Mouse (Mus musculus) midbrain, embryonic 12.5 days (tissue): ENCODE results near the gene 4930469K13Rik. TPM values are rescaled to one million over a fixed set of nuclear protein-coding genes. Genes with fewer than 3 reads are reported as not detected.
"Not testable (repeated sequence)": the region's sequence is repeated elsewhere in the genome, so short reads cannot be mapped to it uniquely, and the experiment has no call there.

ENCODE experiments used
- ATAC-seq: fragments of 200-750 bp; cut with Nextera tagmentation; 2 replicates; pipeline ENCODE4 v1.8.0; 2017; ENCODE audit warnings: low read depth, moderate TSS enrichment, moderate library complexity; ENCODE audit not compliant: low FRiP score
- H3K27ac ChIP-seq: fragments of 300-500 bp; sonication (generic); replicated peaks from 2 replicates; pipeline ENCODE4 v1.5.1; 2016; ENCODE audit warnings: mild to moderate bottlenecking
- H3K27me3 ChIP-seq: fragments of 300-500 bp; sonication (generic); 2 replicates; pipeline ENCODE4 v1.6.1; 2016; ENCODE audit warnings: mild to moderate bottlenecking
- H3K36me3 ChIP-seq: fragments of 300-500 bp; sonication (generic); 2 replicates; pipeline ENCODE4 v1.6.1; 2016
- H3K4me1 ChIP-seq: fragments of 300-500 bp; sonication (generic); 2 replicates; pipeline ENCODE4 v1.6.1; 2016
- H3K4me2 ChIP-seq: fragments of 300-500 bp; sonication (generic); replicated peaks from 2 replicates; pipeline ENCODE4 v1.6.1; 2016; ENCODE audit warnings: mild to moderate bottlenecking, moderate library complexity
- H3K4me3 ChIP-seq: fragments of 300-500 bp; sonication (generic); 2 replicates; pipeline ENCODE4 v1.5.1; 2016; ENCODE audit warnings: mild to moderate bottlenecking
- H3K9ac ChIP-seq: fragments of 300-500 bp; sonication (generic); replicated peaks from 2 replicates; pipeline ENCODE4 v1.6.1; 2016; ENCODE audit warnings: mild to moderate bottlenecking, moderate library complexity
- H3K9me3 ChIP-seq: fragments of 300-500 bp; sonication (generic); 2 replicates; pipeline ENCODE4 v1.6.1; 2016; ENCODE audit warnings: mild to moderate bottlenecking
- WGBS: fragments of 180-500 bp; shearing (Covaris S2); methylation state at CpG from one replicate; pipeline ENCODE4 v1.1.7; 2016; 5-methylcytosine and 5-hydroxymethylcytosine counted together
- polyA plus RNA-seq: library from polyadenylated mRNA; unstranded; fragments of >200 nt; fragmentation: Nextera tagmentation; extraction: Ambion mirVana; gene quantifications from 2 replicates; pipeline ENCODE4 v1.2.1, GENCODE M21; 2016

The 4930469K13Rik gene
- not detected in 2 replicates for polyA plus RNA-seq

DNA sequence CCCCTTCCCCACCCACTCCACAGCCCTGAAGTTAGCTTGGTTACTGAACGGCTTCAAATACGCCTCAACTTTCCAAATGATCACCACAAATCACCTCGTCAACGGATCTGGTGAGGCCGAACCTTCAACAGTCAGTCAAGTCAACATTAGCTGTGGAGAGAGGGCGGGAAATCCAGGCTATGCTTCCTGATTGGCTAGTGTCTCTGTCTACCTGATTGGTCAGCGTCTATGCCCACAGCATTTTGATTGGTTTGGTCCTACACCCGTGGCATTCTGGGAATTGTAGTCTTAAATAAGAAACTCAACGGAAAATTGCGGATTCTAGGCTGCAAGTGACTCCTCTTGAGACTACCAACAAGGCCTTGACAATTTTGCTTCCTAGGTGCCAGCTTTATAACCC, at the start of gene 4930469K13Rik:
4930469K13Rik (minus strand) TSS at position 133 of the 400 bp plus-strand sequence.
- H3K4me1 ChIP-seq = no peaks in the 10 kb centered on the region
- no peaks in the 10 kb centered on the region for H3K9me3 ChIP-seq
- H3K4me2 ChIP-seq = no peak within 1 kb of the TSS
- WGBS = 85% methylated on average over 10 of the region's 10 CpGs
- ATAC-seq = no peak
- no peaks in the 10 kb centered on the region for H3K27me3 ChIP-seq
- no peak within 1 kb of the TSS for H3K9ac ChIP-seq
- no peak within 1 kb of the TSS for H3K27ac ChIP-seq
- H3K36me3 ChIP-seq = no peaks in the 10 kb centered on the region
- H3K4me3 ChIP-seq = no peak within 1 kb of the TSS

DNA sequence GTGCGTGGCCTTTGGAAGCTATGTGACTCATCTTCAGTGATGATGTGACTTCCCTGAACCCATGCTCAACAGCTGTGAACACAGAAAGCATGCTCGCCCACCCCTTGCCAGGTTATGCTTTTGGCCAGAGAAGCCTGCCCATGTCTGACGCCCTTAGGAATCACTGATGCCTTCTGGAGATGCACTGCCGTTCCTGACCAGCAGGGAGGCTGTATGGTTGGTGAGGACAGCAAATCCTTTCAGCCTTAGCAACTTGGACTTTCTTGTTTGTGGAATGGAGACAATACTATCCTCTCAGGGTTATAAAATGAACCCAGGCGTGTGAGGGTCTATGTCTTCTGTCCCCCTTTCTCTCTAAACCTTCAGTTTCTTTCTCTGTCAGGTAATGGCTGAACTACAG, 48.6 kb upstream of the 4930469K13Rik start:
- 82% methylated on average over 5 of the region's 5 CpGs for WGBS
- no peaks in the 10 kb centered on the region for H3K4me1 ChIP-seq
- no peaks in the 10 kb centered on the region; the same call in 1 of the 2 replicates for H3K27me3 ChIP-seq
- H3K36me3 ChIP-seq = no peaks in the 10 kb centered on the region
- H3K27ac ChIP-seq = no peak overlapping the region
- no peaks in the 10 kb centered on the region for H3K9me3 ChIP-seq
- no peak overlapping the region for H3K9ac ChIP-seq
- H3K4me2 ChIP-seq = no peak overlapping the region
- H3K4me3 ChIP-seq = no peak overlapping the region
- ATAC-seq = no peak

DNA sequence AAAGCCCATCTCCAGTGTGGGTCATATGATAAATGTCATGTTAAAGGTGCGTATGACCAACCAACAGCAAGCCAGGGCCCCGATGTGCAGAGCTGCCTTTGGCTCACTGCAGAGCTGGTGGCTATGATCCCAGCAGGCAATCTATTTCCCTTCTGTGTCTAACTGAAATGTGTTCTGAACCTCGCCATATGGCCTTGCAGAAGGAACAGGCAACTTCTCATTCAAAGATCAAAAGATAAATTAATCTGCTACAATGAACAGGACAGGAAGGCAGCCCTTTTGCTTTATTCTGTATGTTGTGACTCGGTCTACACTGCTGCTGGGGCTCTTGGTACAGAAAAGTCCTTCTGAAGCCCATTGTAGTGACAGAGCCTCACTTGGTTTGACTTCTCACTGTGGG, 46.1 kb upstream of the 4930469K13Rik start:
- Histone ChIP-seq H3K9ac (no peak overlapping the region), H3K4me3 (no peak overlapping the region), H3K27ac (no peak overlapping the region), H3K4me2 (no peak overlapping the region), H3K36me3 (no peaks in the 10 kb centered on the region), H3K9me3 (no peaks in the 10 kb centered on the region), H3K4me1 (no peaks in the 10 kb centered on the region), H3K27me3 (no peaks in the 10 kb centered on the region)
- ATAC-seq = no peak
- 74% methylated on average over 4 of the region's 4 CpGs for WGBS

DNA sequence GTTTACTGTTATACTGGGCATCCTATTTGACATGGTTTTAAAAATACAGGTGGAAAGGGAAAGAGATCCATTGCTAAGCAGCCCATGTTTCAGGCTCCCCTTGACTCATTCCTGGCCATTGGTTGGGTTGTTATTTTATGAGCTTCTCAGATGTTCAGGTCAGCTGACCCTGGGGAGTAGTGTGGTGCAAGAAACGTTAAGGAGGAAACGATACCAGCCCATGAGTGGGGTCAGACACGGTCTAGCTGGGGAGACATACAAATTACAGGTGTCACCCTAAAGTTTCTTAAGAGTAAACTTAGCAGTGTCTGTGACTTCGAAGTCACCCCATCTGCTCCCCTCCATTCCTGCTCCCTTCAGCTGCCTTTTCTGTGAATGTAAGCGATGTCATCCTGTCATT, 45.6 kb upstream of the 4930469K13Rik start:
- no peak for ATAC-seq
- Histone ChIP-seq H3K27me3 (no peaks in the 10 kb centered on the region), H3K4me2 (no peak overlapping the region), H3K9me3 (no peaks in the 10 kb centered on the region), H3K27ac (no peak overlapping the region), H3K4me3 (no peak overlapping the region), H3K36me3 (no peaks in the 10 kb centered on the region), H3K4me1 (no peaks in the 10 kb centered on the region), H3K9ac (no peak overlapping the region)
- WGBS = 80% methylated on average over 5 of the region's 5 CpGs

DNA sequence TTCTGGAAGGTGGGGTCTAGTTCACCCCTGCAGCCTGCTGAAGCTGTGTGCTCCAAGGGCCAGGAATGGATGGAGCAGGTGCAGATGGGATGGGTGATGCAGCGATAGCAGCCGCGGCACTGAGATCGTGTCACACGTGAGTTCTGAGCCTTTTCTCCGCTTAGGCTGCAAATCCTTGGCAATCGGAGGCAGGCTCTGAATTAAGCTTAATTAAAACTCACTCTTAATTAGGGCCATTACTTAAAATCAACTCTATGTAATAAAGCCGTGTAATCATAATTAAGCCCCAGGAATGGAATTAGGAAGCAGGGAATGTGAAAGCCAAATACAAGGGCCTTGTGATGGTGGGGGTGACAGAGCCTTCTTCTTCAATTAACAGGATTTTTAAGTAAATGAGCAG, 40.9 kb upstream of the 4930469K13Rik start:
- no peak for ATAC-seq
- Histone ChIP-seq H3K27ac (no peak overlapping the region), H3K4me3 (no peak overlapping the region), H3K36me3 (no peaks in the 10 kb centered on the region), H3K9me3 (no peaks in the 10 kb centered on the region), H3K4me2 (no peak overlapping the region), H3K9ac (no peak overlapping the region), H3K27me3 (no peaks in the 10 kb centered on the region), H3K4me1 (no peaks in the 10 kb centered on the region)
- 87% methylated on average over 8 of the region's 8 CpGs for WGBS

DNA sequence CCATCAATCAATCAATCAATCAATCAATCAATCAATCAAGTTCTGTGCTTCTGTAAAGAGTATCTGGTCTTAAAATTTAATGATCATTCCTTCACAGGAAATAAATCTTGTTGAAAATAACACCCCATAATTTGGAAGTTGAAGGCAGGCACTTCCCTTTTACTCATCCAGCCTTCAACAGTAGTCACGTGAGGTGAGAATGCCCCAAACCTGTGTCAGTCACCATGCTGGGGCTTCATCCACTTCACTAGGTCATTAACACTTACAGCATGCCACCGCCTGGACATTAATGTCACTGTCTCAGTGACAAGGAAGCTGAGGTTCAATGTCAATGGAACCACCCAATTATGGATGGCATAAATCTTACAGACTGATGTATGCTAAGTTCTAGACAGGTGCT, 30.1 kb upstream of the 4930469K13Rik start:
- Histone ChIP-seq H3K4me3 (no peak overlapping the region), H3K36me3 (no peaks in the 10 kb centered on the region), H3K4me1 (no peaks in the 10 kb centered on the region), H3K4me2 (no peak overlapping the region), H3K27ac (no peak overlapping the region), H3K27me3 (no peaks in the 10 kb centered on the region), H3K9me3 (no peaks in the 10 kb centered on the region), H3K9ac (no peak overlapping the region)
- 83% methylated on average over 2 of the region's 2 CpGs for WGBS
- no peak for ATAC-seq

DNA sequence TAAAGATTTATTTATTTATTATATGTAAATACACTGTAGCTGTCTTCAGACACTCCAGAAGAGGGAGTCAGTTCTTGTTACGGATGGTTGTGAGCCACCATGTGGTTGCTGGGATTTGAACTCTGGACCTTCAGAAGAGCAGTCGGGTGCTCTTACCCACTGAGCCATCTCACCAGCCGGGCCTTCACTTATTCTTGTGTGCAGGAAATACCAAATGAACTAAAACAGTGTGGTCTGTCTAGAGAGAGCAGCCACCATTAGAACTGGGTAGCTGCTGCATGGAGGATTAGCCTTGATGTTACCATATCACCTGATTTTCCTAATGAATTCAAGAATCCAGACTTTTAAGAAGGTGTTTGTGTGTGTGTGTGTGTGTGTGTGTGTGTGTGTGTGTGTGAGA, 27.4 kb upstream of the 4930469K13Rik start:
- H3K4me3 ChIP-seq, H3K9ac ChIP-seq, H3K36me3 ChIP-seq, H3K4me1 ChIP-seq, ATAC-seq, H3K9me3 ChIP-seq, H3K27ac ChIP-seq, H3K4me2 ChIP-seq, H3K27me3 ChIP-seq: not testable (repeated sequence)
- WGBS = 77% methylated on average over 3 of the region's 3 CpGs

DNA sequence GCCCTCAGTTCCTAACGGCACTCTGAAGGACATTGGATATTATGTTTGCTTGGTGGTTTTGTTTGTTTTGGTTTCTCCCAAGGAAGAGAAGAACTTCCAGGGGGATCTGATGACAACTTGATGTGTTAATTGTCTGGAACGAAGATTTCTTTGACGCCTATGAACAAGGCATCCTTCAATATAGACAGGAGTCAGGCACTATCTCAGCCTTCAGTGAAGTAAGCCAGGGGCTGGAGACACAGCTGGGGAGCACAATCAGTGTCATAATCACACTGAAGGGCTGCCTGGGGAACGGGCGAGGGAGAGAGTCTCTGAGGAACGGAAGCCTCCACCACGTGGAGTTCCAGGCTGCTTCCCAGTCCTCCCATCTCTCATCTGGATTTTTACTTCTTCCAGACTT, 26.5 kb upstream of the 4930469K13Rik start:
- no peak for ATAC-seq
- no peaks in the 10 kb centered on the region for H3K27me3 ChIP-seq
- no peaks in the 10 kb centered on the region for H3K36me3 ChIP-seq
- no peak overlapping the region for H3K4me2 ChIP-seq
- no peaks in the 10 kb centered on the region for H3K4me1 ChIP-seq
- no peak overlapping the region for H3K9ac ChIP-seq
- H3K9me3 ChIP-seq = no peaks in the 10 kb centered on the region
- WGBS = 68% methylated on average over 7 of the region's 7 CpGs
- H3K4me3 ChIP-seq = no peak overlapping the region
- no peak overlapping the region for H3K27ac ChIP-seq

DNA sequence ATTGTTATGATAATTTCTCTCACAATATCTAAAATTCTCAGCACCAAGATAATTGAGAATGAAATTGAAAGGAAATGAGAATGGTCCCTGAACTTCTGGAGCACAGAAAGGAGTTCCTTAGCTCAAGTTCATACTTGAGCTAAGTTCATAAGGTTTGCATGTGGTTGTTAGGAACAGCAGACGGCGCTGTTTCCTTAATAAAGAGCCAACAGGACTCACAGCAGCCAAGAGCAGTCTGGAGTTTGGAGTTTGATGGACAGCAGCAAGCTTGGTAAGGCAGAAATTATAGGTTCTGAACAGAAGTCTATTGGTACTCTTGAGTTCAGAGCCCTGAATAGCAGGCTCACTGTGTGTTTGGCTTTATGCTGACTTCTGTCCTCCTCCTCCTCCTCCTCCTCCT, 24.8 kb upstream of the 4930469K13Rik start:
- Histone ChIP-seq H3K36me3 (no peaks in the 10 kb centered on the region), H3K27me3 (no peaks in the 10 kb centered on the region), H3K4me1 (no peaks in the 10 kb centered on the region), H3K27ac (no peak overlapping the region), H3K4me3 (no peak overlapping the region), H3K9me3 (no peaks in the 10 kb centered on the region), H3K4me2 (no peak overlapping the region), H3K9ac (no peak overlapping the region)
- no peak for ATAC-seq
- WGBS = 12% methylated on average over 2 of the region's 2 CpGs

DNA sequence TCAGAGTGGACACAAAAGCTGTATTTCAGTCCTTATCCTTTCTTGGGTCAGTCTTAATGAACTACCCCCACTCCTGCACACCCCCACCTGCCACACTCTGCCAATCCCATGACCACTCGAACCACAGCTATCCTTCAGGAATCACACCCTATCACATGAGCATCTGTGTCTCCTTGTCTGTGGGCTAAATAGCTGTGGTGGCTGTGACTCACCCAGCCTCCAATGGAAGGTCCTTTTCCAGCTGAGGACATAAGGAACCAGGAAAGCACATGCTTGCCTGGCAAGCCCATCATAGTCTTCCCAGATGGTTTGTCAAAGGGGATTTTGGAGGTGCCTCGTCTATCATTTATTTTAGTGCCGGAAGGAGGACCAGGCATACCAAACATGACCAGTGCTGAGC, 20.0 kb upstream of the 4930469K13Rik start:
- H3K4me3 ChIP-seq = no peak overlapping the region
- no peaks in the 10 kb centered on the region for H3K36me3 ChIP-seq
- no peak overlapping the region for H3K9ac ChIP-seq
- H3K27me3 ChIP-seq = no peaks in the 10 kb centered on the region
- WGBS = 90% methylated on average over 3 of the region's 3 CpGs
- no peak overlapping the region for H3K4me2 ChIP-seq
- H3K27ac ChIP-seq = no peak overlapping the region
- no peaks in the 10 kb centered on the region for H3K9me3 ChIP-seq
- ATAC-seq = no peak
- H3K4me1 ChIP-seq = 0 out of 2 replicates have a peak, but pooled peaks cover 3% of the 10 kb centered on the region

DNA sequence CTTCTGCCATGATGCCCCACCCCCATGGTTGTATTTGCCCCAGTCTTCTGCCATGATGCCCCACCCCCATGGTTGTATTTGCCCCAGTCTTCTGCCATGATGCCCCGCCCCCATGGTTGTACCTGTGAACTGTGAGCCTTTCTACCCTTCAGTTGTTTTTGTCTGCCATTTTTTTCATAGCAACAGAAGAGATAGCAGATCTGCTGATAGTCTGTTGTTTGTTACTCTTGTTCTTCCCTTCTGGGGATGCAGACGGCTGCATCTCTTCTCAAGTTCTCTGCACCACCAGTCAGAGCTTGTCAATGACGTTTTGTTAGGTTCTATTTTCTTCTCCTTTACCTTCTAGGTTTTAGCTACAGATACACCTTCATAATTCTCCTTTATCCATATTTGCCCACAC, 19.2 kb upstream of the 4930469K13Rik start:
- WGBS = 88% methylated on average over 3 of the region's 3 CpGs
- H3K27ac ChIP-seq = no peak overlapping the region
- H3K4me2 ChIP-seq = no peak overlapping the region
- ATAC-seq = no peak
- H3K4me3 ChIP-seq = no peak overlapping the region
- H3K9ac ChIP-seq = no peak overlapping the region
- H3K36me3 ChIP-seq = no peaks in the 10 kb centered on the region
- peaks cover 9% of the 10 kb centered on the region; the same call in 1 of the 2 replicates for H3K4me1 ChIP-seq
- H3K9me3 ChIP-seq = no peaks in the 10 kb centered on the region
- no peaks in the 10 kb centered on the region for H3K27me3 ChIP-seq

DNA sequence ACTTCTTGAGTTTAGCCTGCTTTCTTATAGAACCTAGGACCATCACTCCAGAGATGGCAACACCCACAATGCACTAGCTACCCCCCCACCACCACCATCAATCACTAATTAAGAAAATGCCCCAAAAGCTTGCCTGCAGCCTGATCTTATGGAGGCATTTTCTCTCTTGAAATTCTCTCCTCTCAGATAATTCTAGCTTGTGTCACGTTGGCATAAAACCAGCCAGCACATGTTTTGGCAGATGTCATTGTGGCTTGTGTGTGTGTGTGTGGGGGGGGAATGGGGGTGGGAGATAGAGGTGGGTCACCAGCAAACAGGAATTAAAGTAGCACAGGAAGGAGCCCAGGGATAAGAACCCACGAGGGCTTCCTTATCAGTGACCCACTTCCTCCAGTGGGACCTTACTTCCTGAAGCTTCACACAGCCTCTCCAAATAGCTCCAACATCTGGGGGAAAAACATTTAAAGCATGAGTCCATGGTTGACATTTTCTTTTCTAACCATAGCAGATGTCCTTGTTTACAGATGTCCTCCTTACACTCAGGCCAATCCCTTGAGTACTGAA, 18.3 kb upstream of the 4930469K13Rik start:
- no peak overlapping the region for H3K9ac ChIP-seq
- H3K4me2 ChIP-seq = no peak overlapping the region
- no peaks in the 10 kb centered on the region for H3K9me3 ChIP-seq
- no peaks in the 10 kb centered on the region for H3K27me3 ChIP-seq
- WGBS = 87% methylated on average over 2 of the region's 2 CpGs
- ATAC-seq = no peak
- no peak overlapping the region for H3K27ac ChIP-seq
- peaks cover 9% of the 10 kb centered on the region; the same call in 1 of the 2 replicates for H3K4me1 ChIP-seq
- H3K4me3 ChIP-seq = no peak overlapping the region
- H3K36me3 ChIP-seq = no peaks in the 10 kb centered on the region

DNA sequence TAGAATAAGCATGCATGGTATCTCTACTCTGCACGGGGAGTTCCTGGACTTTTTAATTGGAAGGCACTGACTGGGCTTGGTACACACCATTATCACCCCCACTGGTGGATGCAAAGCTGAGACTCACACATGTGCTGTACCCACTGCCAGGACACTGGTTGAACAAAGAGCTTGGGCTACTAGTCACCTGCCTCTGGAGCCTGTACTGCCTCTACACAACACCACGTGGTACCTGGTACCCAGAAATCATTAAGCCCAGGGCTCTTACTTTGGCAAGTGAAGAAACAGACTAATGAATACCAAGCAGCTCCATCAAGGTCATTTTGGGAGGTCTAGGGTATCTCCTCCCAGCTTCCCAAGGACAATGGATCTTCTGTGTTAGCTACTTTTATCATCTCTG, 15.4 kb upstream of the 4930469K13Rik start:
- no peak overlapping the region for H3K4me2 ChIP-seq
- WGBS = 78% methylated on average over 2 of the region's 2 CpGs
- H3K9me3 ChIP-seq = no peaks in the 10 kb centered on the region
- H3K36me3 ChIP-seq = no peaks in the 10 kb centered on the region
- no peak overlapping the region for H3K9ac ChIP-seq
- no peaks in the 10 kb centered on the region for H3K27me3 ChIP-seq
- no peak for ATAC-seq
- no peak overlapping the region for H3K27ac ChIP-seq
- peaks cover 9% of the 10 kb centered on the region; the same call in 1 of the 2 replicates for H3K4me1 ChIP-seq
- H3K4me3 ChIP-seq = no peak overlapping the region
